Mouse (Mus musculus) liver, postnatal 0 days (tissue): ENCODE data around the gene Timm44. TPM values are rescaled to one million over a fixed set of nuclear protein-coding genes. Genes with fewer than 3 reads are reported as not detected.

Experiments
- ATAC-seq: fragments of 200-750 bp; cut with Nextera tagmentation; 2 replicates; pipeline ENCODE4 v1.8.0; 2017; ENCODE audit warnings: mild to moderate bottlenecking, moderate library complexity
- DNase-seq: peaks from one replicate; pipeline ENCODE4 v3.0.0-alpha.2; 2016
- H3K27ac ChIP-seq: fragments of 300-500 bp; sonication (generic); 2 replicates; pipeline ENCODE4 v1.5.1; 2014; ENCODE audit warnings: antibody characterized with exemption, moderate library complexity, mild to moderate bottlenecking, low read depth
- H3K27me3 ChIP-seq: fragments of 300-500 bp; sonication (generic); 2 replicates; pipeline ENCODE4 v1.6.1; 2014; ENCODE audit warnings: low read length, control low read depth, mixed read lengths; ENCODE audit not compliant: insufficient read depth
- H3K36me3 ChIP-seq: fragments of 300-500 bp; sonication (generic); replicated peaks from 2 replicates; pipeline ENCODE4 v1.6.1; 2014; ENCODE audit warnings: mild to moderate bottlenecking, control low read depth, low read length, moderate library complexity, mixed read lengths; ENCODE audit not compliant: insufficient read depth
- H3K4me1 ChIP-seq: fragments of 300-500 bp; sonication (generic); 2 replicates; pipeline ENCODE4 v1.6.1; 2014; ENCODE audit warnings: antibody characterized with exemption, mild to moderate bottlenecking, control low read depth; ENCODE audit not compliant: insufficient read depth
- H3K4me2 ChIP-seq: fragments of 300-500 bp; sonication (generic); 2 replicates; pipeline ENCODE4 v1.6.1; 2014; ENCODE audit warnings: low read depth, mild to moderate bottlenecking, low read length, moderate library complexity, mixed read lengths
- H3K4me3 ChIP-seq: fragments of 300-500 bp; sonication (generic); 2 replicates; pipeline ENCODE4 v1.5.1; 2014; ENCODE audit warnings: low read depth, low read length
- H3K9ac ChIP-seq: fragments of 300-500 bp; sonication (generic); replicated peaks from 2 replicates; pipeline ENCODE4 v1.6.1; 2014; ENCODE audit warnings: mild to moderate bottlenecking, moderate library complexity
- H3K9me3 ChIP-seq: fragments of 300-500 bp; sonication (generic); 2 replicates; pipeline ENCODE4 v1.6.1; 2016; ENCODE audit warnings: mild to moderate bottlenecking, control low read depth, low read length, mixed read lengths
- CTCF ChIP-seq: sonication (generic); IDR thresholded peaks from 2 replicates; pipeline ENCODE4 v1.5.1; 2016; ENCODE audit warnings: antibody characterized with exemption, low read depth
- EP300 ChIP-seq: IDR thresholded peaks from 2 replicates; pipeline ENCODE4 v1.6.1; 2016; ENCODE audit warnings: antibody characterized with exemption, low read depth, mild to moderate bottlenecking
- whole genome bisulfite sequencing: fragments of 180-500 bp; shearing (Covaris S2); extraction: QIAGEN DNeasy Blood & Tissue Kit; methylation state at CpG from one replicate; pipeline ENCODE4 v1.1.7; 2014; ENCODE audit not compliant: insufficient replicate concordance; 5-methylcytosine and 5-hydroxymethylcytosine counted together
- polyA plus RNA-seq: library from polyadenylated mRNA; unstranded; fragments of >200 nt; fragmentation: Nextera tagmentation; extraction: Ambion mirVana; gene quantifications from 2 replicates; pipeline ENCODE4 v1.2.1, GENCODE M21; 2015

The Timm44 gene
- polyA plus RNA-seq, 1 experiment from 2014 or later, result 28.1 TPM

DNA sequence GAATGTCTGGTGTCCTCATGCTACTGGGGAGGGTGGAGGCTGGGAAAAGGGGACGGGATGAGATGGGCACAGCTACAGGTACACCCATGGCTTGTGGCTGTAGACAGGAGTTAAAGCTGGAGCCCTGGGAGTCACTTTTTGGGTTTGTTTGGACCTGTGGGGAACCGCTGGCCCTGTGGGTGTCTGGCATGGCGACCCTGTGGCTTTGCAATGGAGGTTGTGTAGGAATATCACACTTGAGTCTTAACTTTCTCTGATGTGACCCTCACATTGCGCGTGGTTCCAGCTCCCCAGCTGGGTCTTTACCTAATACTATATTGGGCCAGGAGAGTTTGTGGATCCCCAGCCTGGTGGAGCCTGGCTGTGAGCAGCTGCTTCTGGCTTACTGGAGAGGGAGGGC lies 30.7 kb downstream of the Timm44 start:
- no peak overlapping the region for H3K4me3 ChIP-seq
- no peaks in the 10 kb centered on the region for H3K9me3 ChIP-seq
- 91% methylated on average over 5 of the region's 5 CpGs for WGBS
- no peaks in the 10 kb centered on the region for H3K27me3 ChIP-seq
- no peak overlapping the region for H3K27ac ChIP-seq
- H3K36me3 ChIP-seq, result peaks cover 54% of the 10 kb centered on the region
- H3K4me2 ChIP-seq, result no peak overlapping the region
- no peak for ATAC-seq
- peaks cover 6% of the 10 kb centered on the region for H3K4me1 ChIP-seq
- TF ChIP-seq CTCF, result no peak
- TF ChIP-seq EP300, result no peak
- no peak overlapping the region for H3K9ac ChIP-seq
- no peak for DNase-seq

DNA sequence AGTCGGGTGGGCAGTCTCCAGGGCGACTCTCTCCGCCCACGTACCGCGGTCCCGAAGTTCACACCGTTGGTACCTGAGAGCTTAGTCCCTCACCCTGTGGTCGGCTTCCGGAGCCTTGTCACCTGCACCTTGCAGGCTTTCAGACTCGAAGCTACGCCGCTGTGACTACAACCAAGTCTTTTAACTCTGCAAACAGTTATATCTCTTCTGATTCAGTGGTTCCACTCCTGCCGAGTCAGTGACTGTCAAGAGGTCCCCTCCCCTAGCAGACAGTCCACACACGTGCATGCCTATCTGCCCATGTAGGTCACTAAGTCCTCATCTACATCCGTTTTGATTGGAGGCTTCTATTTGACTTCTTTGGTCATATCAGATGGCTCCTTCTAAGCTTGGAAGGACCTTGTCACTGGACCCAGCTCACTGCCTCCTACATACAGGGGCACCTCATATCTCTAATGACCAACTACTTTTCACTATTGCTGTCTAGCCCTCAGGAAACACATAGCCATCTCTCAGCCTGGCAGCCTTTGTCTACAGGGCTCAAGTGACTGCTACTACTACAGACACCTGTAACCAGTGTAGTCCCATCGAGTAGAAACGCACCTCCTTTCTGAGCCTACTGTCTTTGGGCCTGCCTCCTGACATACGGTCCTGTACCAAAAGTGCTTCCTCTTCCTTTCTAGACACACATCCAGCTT lies 36.4 kb downstream of the Timm44 start:
- Histone ChIP-seq H3K36me3 (peaks cover 25% of the 10 kb centered on the region), H3K9me3 (no peaks in the 10 kb centered on the region), H3K4me3 (peak overlapping the region; percentile 93), H3K27ac (peak overlapping the region; percentile 91), H3K4me1 (peaks cover 24% of the 10 kb centered on the region), H3K4me2 (peak overlapping the region; percentile 76), H3K9ac (peak overlapping the region; percentile 71), H3K27me3 (0 out of 2 replicates have a peak, but pooled peaks cover 3% of the 10 kb centered on the region)
- no peak for TF ChIP-seq EP300
- TF ChIP-seq CTCF, result no peak
- 6% methylated on average over 19 of the region's 19 CpGs for WGBS
- ATAC-seq (peak; percentile 48), DNase-seq (no peak)

DNA sequence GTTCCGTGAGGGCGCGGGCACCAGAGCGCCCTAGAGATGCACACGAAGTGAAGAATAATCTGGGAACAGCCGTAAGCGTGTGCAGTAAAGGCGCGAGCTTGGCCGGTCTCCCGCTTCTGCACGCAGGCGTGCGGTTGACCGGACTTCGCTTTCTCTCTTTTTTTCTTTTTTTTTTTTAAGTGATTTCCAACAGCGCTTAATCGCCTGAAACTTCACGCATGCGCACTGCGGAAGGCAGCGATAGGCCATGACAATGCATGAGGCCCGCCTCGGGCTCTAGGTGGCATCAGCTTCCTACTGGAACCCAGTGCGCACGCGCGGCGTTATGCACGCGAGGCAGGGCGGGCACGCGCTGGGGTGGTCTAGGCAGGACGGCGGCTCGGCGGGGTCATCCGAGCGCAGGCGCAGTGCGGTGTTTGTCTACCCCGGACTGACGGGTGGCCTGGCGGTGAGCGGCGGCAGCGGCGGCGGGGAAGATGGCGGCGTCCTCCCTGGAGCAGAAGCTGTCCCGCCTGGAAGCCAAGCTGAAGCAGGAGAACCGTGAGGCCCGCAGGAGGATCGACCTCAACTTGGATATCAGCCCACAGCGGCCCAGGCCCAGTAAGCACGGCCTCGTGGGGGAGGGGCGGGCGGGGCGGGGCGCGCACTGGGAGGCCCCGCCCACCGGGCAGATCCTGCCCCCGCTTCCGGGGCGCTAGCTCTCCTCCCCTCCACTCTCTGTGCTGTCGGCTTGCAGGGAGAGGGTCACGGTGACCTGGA lies 37.1 kb downstream of the Timm44 start, which contains the start of the genes Map2k7 and Gm49320:
Gene Map2k7, plus strand, starts transcription at position 307 of the 759 bp plus-strand sequence.
Gene Gm49320, plus strand, starts transcription at position 432 of the 759 bp plus-strand sequence.
- Histone ChIP-seq H3K4me3 (peak within 1 kb of the TSS; percentile 93), H3K27me3 (0 out of 2 replicates have a peak, but pooled peaks cover 3% of the 10 kb centered on the region), H3K9ac (peak within 1 kb of the TSS; percentile 71), H3K27ac (peak within 1 kb of the TSS; percentile 91), H3K4me2 (peak within 1 kb of the TSS; percentile 76), H3K4me1 (peaks cover 24% of the 10 kb centered on the region), H3K36me3 (peaks cover 18% of the 10 kb centered on the region), H3K9me3 (no peaks in the 10 kb centered on the region)
- under 1% methylated on average over 68 of the region's 71 CpGs for WGBS
- DNase-seq, result peak; percentile 99
- TF ChIP-seq EP300 (no peak), CTCF (peak; percentile 73)
- peak; percentile 93 for ATAC-seq

DNA sequence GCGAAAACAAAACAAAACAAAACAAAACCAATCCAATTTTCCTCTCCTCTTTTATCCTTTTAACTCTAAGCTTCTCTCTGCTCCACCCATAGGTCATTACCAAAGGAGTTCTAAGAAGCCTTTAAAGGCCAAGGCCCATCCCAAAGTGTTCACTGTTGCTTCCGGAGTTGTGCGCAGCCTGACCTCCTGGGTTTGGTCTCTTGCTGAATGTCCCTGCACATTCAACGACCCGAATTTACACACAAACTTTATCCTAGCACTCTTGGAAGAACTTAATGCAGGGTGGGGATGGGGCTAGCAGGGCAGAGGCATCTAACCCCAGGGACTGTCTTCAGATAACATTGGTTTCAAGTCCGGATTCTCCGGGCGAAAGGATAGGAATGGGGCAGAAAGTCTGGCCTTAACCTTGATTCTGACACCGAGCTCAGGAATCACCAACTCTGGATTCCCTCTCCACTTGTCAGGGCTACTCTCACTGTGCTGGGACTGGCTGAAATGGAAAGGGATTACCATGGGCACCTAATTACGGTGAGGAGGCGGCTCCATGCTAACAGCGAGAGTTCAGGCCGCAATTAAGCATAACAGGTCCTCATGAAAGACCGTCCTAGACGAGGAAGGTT lies 37.8 kb downstream of the Timm44 start:
- Histone ChIP-seq H3K27ac (peak overlapping the region; percentile 91), H3K4me1 (peaks cover 24% of the 10 kb centered on the region), H3K4me3 (peak overlapping the region; percentile 93), H3K27me3 (0 out of 2 replicates have a peak, but pooled peaks cover 3% of the 10 kb centered on the region), H3K36me3 (peaks cover 11% of the 10 kb centered on the region; the same call in 1 of the 2 replicates), H3K9me3 (no peaks in the 10 kb centered on the region), H3K9ac (peak overlapping the region; percentile 71), H3K4me2 (peak overlapping the region; percentile 76)
- TF ChIP-seq CTCF (no peak), EP300 (no peak)
- ATAC-seq (no peak; the same call in 1 of the 2 replicates), DNase-seq (no peak)
- WGBS, result 13% methylated on average over 15 of the region's 15 CpGs

DNA sequence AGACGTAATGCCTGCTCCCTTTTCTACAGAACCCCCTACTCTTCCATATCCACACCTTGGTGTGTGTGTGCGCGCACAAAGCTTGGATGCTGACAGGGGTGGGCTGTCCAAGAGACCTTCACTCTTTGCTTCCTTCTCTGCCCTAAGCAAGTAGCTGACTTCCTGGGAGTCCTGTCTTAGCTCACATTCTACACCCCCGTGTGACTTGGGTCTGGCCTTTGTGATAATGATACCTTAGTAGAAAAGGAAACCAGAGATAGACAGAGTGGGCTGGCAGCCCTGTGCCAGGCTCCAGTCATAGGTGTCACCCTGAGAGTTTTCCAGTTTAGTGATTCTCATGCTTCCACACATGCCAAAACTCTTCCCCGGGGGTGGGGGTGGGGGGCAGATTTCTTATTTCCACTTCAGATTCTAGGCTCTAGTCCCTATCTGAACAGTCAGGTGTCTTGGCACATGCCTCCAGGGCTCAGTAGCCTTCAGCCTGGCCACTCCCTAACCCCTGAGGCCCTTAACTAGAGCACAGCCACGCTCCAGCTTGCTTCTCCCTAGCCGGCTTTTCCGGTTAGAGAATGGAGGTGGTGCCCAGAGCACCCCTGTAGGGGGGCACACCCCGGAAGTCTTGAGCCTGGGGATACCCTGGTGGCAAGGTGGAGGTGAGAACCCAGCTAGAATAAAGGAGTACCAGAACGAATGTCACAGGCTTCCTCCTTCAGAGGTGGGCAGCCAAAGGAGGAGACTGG lies 44.9 kb downstream of the Timm44 start:
- no peak for TF ChIP-seq EP300
- TF ChIP-seq CTCF, result no peak
- peaks cover 17% of the 10 kb centered on the region for H3K27me3 ChIP-seq
- H3K9me3 ChIP-seq, result no peaks in the 10 kb centered on the region
- H3K4me1 ChIP-seq, result peaks cover 4% of the 10 kb centered on the region; the same call in 1 of the 2 replicates
- H3K27ac ChIP-seq, result no peak overlapping the region
- H3K36me3 ChIP-seq, result no peaks in the 10 kb centered on the region
- no peak overlapping the region for H3K9ac ChIP-seq
- no peak overlapping the region for H3K4me3 ChIP-seq
- ATAC-seq (no peak), DNase-seq (no peak)
- 60% methylated on average over 10 of the region's 10 CpGs for WGBS
- no peak overlapping the region for H3K4me2 ChIP-seq
